Mouse (Mus musculus) heart, postnatal 4 days (tissue): Measurements from ENCODE around the gene Atxn1. TPM values are rescaled to one million over a fixed set of nuclear protein-coding genes. Genes with fewer than 3 reads are reported as not detected.

Experiments used
- DNase-seq: peaks from one replicate; pipeline ENCODE4 v3.0.0; 2021
- total RNA-seq, 2 experiments: library from RNA; stranded (reverse); gene quantifications; 2 replicates each; pipeline ENCODE4 v1.2.3; 2021

The Atxn1 gene
- total RNA-seq, 2 experiments from 2014 or later: 44.4 to 45.6 TPM

GRCm38 (mm10) chr13:45662216-45662615 lies 302.6 kb downstream of the Atxn1 start:
- no peak for DNase-seq

DNA sequence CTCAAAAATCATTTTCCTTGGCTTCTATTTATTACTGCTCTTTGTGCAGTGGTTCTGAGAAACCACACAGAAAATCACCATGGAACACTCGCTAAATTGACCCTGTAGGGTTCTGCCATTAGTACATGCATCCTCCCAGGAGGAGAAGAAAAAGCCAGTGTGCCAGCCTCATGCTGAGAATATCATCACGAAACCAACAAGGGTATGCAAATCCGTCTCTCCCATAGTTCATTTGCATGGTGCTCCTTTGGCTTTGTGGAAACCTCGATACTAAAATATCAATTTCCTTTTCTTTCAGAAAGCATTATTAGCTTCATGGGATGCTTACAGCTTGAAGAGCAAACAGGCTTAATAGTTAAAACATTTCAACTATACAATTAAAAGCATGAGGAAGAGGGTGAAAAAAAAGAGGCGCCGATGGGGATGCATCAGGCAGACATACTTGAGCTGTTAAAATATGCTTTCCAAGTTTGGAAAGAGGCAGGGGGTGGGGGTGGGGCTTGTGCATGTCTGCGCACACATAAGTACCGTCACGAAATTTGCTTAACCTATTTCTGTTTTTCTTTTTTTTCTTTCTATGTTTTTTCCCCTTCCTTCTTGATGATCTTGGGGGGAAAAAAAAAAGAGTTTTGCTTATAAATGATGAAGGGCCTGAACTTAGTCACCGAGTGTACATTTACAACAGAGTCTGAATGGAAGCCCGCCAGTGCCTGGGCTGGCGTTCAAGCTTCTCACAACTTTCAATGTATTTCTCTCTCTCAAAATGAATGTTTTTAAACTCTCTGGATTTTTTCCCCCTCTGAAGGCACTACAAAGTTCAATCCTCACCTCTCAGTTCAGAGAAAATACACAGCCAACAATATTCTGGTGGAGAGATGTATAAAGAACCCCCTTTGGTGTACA lies 303.3 kb downstream of the Atxn1 start:
- no peak for DNase-seq

GRCm38 (mm10) chr13:45659813-45660212 lies 305.0 kb downstream of the Atxn1 start:
- no peak for DNase-seq

DNA sequence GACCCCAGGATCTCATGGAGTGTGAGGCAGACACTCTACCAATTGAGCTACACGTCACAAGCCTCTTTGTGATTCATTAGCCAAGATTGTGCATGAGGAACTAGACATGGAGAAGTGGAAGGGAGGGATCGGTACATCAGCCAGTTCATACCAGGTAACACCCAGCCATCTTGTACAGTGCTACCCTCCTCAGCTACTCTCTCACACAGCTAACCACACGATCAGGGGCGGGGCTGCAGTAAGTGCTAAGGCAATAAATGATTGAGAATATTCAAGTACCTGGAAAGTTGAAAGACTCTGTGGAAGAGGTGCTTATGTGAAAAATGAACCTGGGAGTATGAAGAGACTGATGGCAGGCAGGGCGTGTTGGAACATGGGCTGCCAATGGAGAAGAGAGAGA lies 306.5 kb downstream of the Atxn1 start:
- no peak for DNase-seq

DNA sequence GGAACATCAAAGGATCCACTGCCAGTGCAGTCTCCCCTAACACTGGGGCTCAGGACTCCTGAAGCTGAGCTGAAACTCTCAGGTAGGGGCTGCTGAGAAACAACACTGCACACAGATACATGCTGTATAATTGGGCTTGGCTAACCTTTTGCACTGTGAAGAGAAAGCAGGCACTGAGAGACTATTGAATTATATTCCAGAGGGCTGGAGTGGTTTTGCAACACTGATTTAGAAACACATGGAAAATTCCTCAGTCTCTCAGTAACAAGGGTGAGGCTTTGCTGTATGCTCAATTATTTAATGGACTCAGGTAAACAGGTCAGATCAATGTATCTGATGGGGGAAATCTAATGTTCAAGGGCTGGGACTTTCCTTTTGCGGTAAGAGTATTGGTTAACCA lies 307.6 kb downstream of the Atxn1 start:
- no peak for DNase-seq

DNA sequence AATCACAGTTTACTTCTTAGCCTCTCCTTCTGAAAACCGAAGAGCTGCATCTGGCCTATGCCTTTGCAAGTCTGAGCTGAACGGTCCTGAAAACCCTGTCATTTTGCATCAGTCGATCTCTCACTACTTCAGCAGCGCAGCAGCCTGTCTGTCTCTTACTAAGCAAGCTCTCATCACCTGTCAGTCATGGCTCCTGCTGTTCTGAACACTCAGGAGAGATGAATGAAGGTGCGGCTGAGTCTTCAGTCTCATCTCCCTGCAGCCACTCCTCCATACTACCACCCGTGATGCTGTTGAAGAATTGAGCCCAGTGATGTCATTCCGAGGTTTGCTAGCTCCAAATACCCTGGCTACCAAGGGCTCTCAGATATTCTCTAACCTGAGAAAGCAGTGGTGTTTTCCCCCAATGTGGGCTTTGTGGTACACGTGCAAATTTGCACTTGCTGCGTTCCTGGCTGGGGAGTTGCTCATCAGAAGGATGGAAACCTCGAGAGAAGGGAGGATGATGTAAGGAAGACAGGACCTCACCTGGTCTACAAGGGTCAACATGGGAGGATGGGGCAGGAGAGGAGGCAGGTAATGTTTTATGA lies 313.1 kb downstream of the Atxn1 start:
- DNase-seq: no peak

GRCm38 (mm10) chr13:45649197-45649812 lies 315.5 kb downstream of the Atxn1 start:
- DNase-seq: no peak

DNA sequence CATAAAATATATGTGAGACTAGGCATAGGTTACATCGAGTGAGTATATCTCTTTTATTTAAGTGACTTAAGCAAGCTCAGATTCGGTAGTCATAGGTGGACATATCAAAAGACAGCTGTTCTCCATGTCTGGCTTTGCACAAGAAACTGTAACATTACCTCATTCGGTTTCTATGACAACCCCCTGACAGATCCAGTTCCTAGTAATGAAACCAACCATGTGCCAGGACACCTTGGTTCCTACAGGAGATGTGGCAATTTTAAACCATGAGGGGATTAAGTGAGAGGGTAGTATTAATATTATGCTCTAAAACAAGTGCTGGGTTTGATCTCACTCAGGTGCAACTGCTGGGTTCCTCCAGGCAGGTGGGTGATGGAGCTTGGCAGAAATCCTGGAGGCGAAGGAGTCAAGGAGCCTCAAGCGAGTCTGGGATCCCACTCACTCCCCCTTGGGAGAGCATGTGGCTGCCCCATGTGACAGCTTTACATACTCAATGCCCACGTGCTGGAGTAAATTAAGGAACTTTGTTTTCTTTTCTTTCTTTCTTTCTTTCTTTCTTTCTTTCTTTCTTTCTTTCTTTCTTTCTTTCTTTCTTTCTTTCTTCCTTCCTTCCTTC lies 320.9 kb downstream of the Atxn1 start:
- DNase-seq: no peak

- no peak for DNase-seq
Observed at GRCm38 (mm10) chr13:45642913-45643312, 321.9 kb downstream of the Atxn1 start.

- no peak for DNase-seq
Observed at GRCm38 (mm10) chr13:45640431-45640830, 324.4 kb downstream of the Atxn1 start.

DNA sequence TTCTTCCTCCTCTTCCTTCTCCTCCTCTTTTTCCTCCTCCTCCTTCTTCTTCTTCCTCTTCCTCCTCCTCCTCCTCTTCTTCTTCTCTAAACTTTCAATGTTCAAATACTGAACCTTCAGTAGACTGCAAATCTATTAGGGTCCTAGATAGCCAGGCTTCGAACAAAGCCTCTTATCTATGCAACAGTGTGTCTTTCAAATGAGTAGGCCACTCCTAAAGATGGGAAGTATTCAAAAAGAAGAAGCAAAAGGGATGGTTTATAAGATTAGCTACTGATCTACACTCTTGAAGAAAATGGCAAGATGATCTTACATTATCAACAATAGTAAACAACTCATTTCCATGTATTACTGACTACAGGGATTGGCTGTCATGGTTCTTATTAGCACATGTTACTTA lies 326.5 kb downstream of the Atxn1 start:
- DNase-seq: no peak

GRCm38 (mm10) chr13:45637324-45637723 lies 327.5 kb downstream of the Atxn1 start:
- peak; percentile 75 for DNase-seq

DNA sequence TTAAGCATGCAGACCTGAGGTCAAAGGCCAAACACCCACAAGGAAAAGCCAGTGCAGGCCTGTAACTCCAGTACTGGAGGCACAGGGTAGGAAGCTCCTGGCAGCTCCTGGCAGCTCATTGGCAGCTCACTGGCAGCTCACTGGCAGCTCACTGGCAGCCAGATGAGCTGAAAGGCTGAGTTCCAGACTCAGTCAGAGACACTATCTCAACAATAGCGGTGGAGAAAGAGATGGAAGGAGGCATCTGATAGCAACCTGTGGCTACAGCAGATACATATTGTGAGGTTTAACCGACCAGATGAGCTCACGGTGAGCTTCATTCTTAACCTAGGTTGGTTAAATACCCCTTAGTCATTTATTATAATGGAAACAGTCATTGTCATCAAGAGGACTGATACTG lies 328.4 kb downstream of the Atxn1 start:
- DNase-seq: no peak

GRCm38 (mm10) chr13:45633918-45634317 lies 330.9 kb downstream of the Atxn1 start:
- DNase-seq: no peak

GRCm38 (mm10) chr13:45632133-45632532 lies 332.7 kb downstream of the Atxn1 start:
- DNase-seq: no peak

DNA sequence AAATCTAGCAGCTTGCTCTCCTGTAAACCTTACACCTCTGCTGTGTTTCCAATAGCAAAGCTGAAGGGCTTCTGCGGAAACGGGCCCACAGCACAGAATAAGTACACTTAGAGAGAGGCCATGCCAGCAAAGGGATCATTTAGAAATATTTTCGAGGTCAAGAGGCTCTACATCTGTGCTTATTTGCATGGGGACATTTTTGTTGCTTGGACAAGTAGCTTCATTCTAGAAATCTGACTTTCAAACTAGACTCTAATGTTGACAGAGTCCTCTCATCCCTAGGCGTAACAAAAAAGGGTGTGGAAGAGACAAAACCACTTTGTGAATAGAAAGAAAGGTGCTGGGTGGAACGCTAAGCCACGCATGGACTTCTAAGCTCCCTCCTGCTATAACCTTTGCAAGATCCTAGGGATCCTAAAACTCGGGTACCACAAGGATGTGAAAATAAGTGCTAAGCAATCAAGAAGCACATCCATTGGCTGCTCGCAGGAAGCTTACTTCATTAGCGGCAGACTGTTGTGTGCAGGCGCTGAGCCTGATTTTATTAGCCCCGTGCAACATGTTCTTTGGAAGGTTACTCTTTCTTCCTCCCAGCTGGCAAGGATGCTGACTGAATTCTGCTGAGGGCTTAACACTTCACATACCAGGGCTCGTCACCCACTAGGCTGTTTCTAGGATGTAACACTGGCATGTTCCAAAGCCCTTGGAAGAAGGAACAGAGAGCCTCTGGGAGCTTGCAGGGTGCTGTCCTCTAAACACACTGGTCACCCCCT lies 334.1 kb downstream of the Atxn1 start:
- no peak for DNase-seq

GRCm38 (mm10) chr13:45629750-45630149 lies 335.1 kb downstream of the Atxn1 start:
- no peak for DNase-seq

GRCm38 (mm10) chr13:45628341-45628740 lies 336.5 kb downstream of the Atxn1 start:
- DNase-seq: no peak

DNA sequence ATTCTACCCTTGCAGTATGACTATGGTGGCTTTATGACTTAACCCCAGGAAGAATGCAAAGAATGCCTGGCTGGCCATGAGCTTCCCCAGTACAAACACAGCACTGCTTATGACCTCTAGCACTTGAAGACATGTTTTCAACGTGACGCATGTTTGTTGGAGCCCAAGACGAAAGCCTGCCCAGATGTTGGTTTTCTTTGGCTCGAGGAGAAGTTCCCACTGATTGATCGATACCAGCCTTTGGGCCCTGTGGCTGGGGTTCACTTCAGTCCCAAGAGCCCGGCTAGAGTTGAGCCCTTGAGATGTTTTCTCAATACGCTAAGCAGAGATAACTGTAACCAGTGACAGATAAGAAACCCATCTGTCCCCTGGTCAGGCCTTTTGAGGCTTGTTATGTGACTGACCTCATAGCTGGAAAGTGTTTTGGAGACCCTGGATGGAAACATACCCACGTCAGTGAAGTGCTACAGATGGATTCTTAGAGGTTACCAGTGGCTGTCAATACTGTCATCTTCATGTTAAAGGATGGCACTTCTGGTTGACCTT lies 337.5 kb downstream of the Atxn1 start:
- peak; percentile 47 for DNase-seq

DNA sequence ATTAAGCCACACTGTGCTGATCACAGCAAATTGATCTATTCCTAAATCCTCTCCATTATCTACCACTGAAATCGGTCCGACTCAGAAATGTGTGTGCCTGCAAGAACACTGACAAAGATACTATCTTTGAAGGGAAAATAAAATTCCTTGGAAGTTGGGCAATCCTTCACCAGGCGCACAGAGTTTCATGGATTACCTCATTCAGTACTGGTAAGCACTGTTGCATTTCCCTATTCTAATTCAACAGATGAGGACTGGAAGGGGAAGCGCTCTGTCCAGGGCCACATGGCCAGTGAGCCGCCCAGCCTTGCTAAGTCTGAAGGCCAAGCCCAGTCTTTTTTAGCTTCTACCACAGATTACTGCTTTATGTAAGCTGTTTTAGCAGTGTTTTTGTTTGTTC lies 339.1 kb downstream of the Atxn1 start:
- no peak for DNase-seq

- DNase-seq: no peak
Observed at GRCm38 (mm10) chr13:45623846-45624245, 341.0 kb downstream of the Atxn1 start.
